Mouse (Mus musculus) T-helper 17 cell (primary cell): ENCODE data around the gene Clasp2.

Source experiments
- in situ Hi-C, 2 experiments: fragments of 300-600 bp; cut with MboI, MseI; formaldehyde crosslinking; loops; 1 replicate in 1 of 2; 2 replicates in 1 of 2; pipeline ENCODE4 v1.15.1; 2025; ENCODE audit warnings: high pct_unique_total_duplicates in 2 of 2

The Clasp2 gene

GRCm38 (mm10) chr9:113813086-113813485, 71.8 kb downstream of the Clasp2 start:
- in situ Hi-C loops, result no loop called here

GRCm38 (mm10) chr9:113815836-113816235, 74.6 kb downstream of the Clasp2 start:
- in situ Hi-C loops, result no loop called here

GRCm38 (mm10) chr9:113822150-113822549, 80.9 kb downstream of the Clasp2 start:
- in situ Hi-C loops, result no loop called here

- in situ Hi-C loops, result no loop called here
Measured at GRCm38 (mm10) chr9:113828719-113829118, 87.4 kb downstream of the Clasp2 start.

- in situ Hi-C loops, result no loop called here
Measured at GRCm38 (mm10) chr9:113830219-113830618, 88.9 kb downstream of the Clasp2 start.

GRCm38 (mm10) chr9:113833481-113833880, 92.2 kb downstream of the Clasp2 start:
- in situ Hi-C loops, result no loop called here

- in situ Hi-C loops, result no loop called here
Measured at GRCm38 (mm10) chr9:113837001-113837400, 95.7 kb downstream of the Clasp2 start.

- in situ Hi-C loops, result no loop called here
Measured at GRCm38 (mm10) chr9:113837461-113837860, 96.2 kb downstream of the Clasp2 start.

GRCm38 (mm10) chr9:113844029-113844428, 102.8 kb downstream of the Clasp2 start:
- in situ Hi-C loops, result no loop called here

- in situ Hi-C loops, result no loop called here
Measured at GRCm38 (mm10) chr9:113855441-113855840, 114.2 kb downstream of the Clasp2 start.

- in situ Hi-C loops, result no loop called here
Measured at GRCm38 (mm10) chr9:113857281-113857928, 116.1 kb downstream of the Clasp2 start.

GRCm38 (mm10) chr9:113857929-113858440, 116.7 kb downstream of the Clasp2 start:
- in situ Hi-C loops, result no loop called here

- in situ Hi-C loops, result no loop called here
Measured at GRCm38 (mm10) chr9:113859420-113859819, 118.1 kb downstream of the Clasp2 start.

GRCm38 (mm10) chr9:113863370-113863999, 122.2 kb downstream of the Clasp2 start:
- in situ Hi-C loops, result no loop called here

GRCm38 (mm10) chr9:113867951-113868350, 126.7 kb downstream of the Clasp2 start:
- in situ Hi-C loops, result no loop called here

- in situ Hi-C loops, result no loop called here
Measured at GRCm38 (mm10) chr9:113894903-113895302, 153.6 kb downstream of the Clasp2 start.

- in situ Hi-C loops, result loop anchor here in 1 of 2 experiments (25.0 kb wide), 1 partner anchor 1009 kb away; no protein-coding TSS in a partner anchor
Measured at GRCm38 (mm10) chr9:113903136-113903535, 161.9 kb downstream of the Clasp2 start.

GRCm38 (mm10) chr9:113904315-113904714, 163.0 kb downstream of the Clasp2 start:
- in situ Hi-C loops, result loop anchor here in 1 of 2 experiments (25.0 kb wide), 1 partner anchor 1008 kb away; no protein-coding TSS in a partner anchor

- in situ Hi-C loops, result loop anchor here in 1 of 2 experiments (25.0 kb wide), 1 partner anchor 997 kb away; no protein-coding TSS in a partner anchor
Measured at GRCm38 (mm10) chr9:113915789-113916188, 174.5 kb downstream of the Clasp2 start.

- in situ Hi-C loops, result loop anchor here in 1 of 2 experiments (10.0 to 25.0 kb wide), 2 partner anchors 990 to 1242 kb away; no protein-coding TSS in a partner anchor
Measured at GRCm38 (mm10) chr9:113922677-113923076, 181.4 kb downstream of the Clasp2 start.

- in situ Hi-C loops, result loop anchor here in 1 of 2 experiments (10.0 to 25.0 kb wide), 2 partner anchors 987 to 1240 kb away; no protein-coding TSS in a partner anchor
Measured at GRCm38 (mm10) chr9:113924883-113925282, 183.6 kb downstream of the Clasp2 start.

GRCm38 (mm10) chr9:113928591-113928990, 187.3 kb downstream of the Clasp2 start:
- in situ Hi-C loops, result loop anchor here in 1 of 2 experiments (10.0 kb wide), 1 partner anchor 1236 kb away; no protein-coding TSS in a partner anchor
